9 mouse cellular contexts compared by ENCODE assay signal in genomic region chr5:134985633-134986297, GRCm38 (mm10). TPM values are rescaled to one million over a fixed set of nuclear protein-coding genes. Genes with fewer than 3 reads are reported as not detected.
A peak's percentile ranks its signal among the peaks of the same experiment; 100 is the strongest.
DNase-seq lines count a peak whose midpoint lies in the region; ATAC-seq and TF ChIP-seq lines count a peak whose summit lies in the region.
"Had no signal": no experiment of that assay in that cellular context is flagged by ENCODE, and none has a peak within 500 bp of the region (broad histone marks: within the 10 kb centered on the region; RNA-seq: fewer than 3 reads in every experiment).

Cldn3 (plus strand) TSS chr5:134986214.

- H3K9me3 ChIP-seq in forebrain, postnatal 0 days (ENCODE audit: low read length) = no peaks in the 10 kb centered on the region
- no peaks in the 10 kb centered on the region for H3K9me3 ChIP-seq in lung, embryonic 14.5 days (ENCODE audit: low read depth, low read length)

- peak; percentile 67 for ATAC-seq in forebrain, postnatal 0 days
- ATAC-seq in lung, embryonic 14.5 days (ENCODE audit: insufficient read depth) = peak; percentile 93

- peak within 1 kb of the TSS; percentile 85 for H3K9ac ChIP-seq in liver, adult 2 months (ENCODE audit: low read depth, low read length)
- H3K9ac ChIP-seq in forebrain, postnatal 0 days = peak within 1 kb of the TSS; percentile 46
- peak within 1 kb of the TSS; percentile 76 for H3K9ac ChIP-seq in lung, embryonic 14.5 days

- H3K27ac ChIP-seq in liver, adult 2 months (replicated peaks; ENCODE audit: insufficient read depth, low read depth, low read length) = peak within 1 kb of the TSS; percentile 84
- peak within 1 kb of the TSS; percentile 67 for H3K27ac ChIP-seq in forebrain, postnatal 0 days (ENCODE audit: low read depth, low read length)
- H3K27ac ChIP-seq in lung, embryonic 14.5 days (ENCODE audit: low read depth) = peak within 1 kb of the TSS; percentile 95
- H3K27ac ChIP-seq: macrophage had no signal

- peak; percentile 99 for TF ChIP-seq POLR2A in liver, adult 2 months (IDR thresholded peaks at IDR 0.05; ENCODE audit: extremely low read depth, insufficient read depth, low read length)

- DNase-seq in liver, adult 2 months (ENCODE audit: extremely low read depth, low read depth, low spot score) = peak; percentile 99
- DNase-seq in liver = no peak
- peak; percentile 48 for DNase-seq in forebrain, postnatal 0 days
- DNase-seq in kidney, adult 18-20 months = peak; percentile 79
- DNase-seq in lung, embryonic 14.5 days = peak; percentile 82
- peak; percentile 62 for DNase-seq in ovary, postnatal 36 days (ENCODE audit: low spot score)
- DNase-seq in c-Kit-positive CD71-positive TER-119-positive erythroid progenitor cells, embryonic 14.5 days (ENCODE audit: low spot score) = no peak
- DNase-seq in spleen, adult 18-20 months = no peak

- no peak for TF ChIP-seq CTCF in liver, adult 2 months (IDR thresholded peaks at IDR 0.05; ENCODE audit: low read depth, low read length)
- TF ChIP-seq CTCF in forebrain, postnatal 0 days (IDR thresholded peaks at IDR 0.05; ENCODE audit: low read depth) = no peak
- TF ChIP-seq CTCF in lung, embryonic 14.5 days (IDR thresholded peaks at IDR 0.05; ENCODE audit: low read depth) = no peak

- peak within 1 kb of the TSS; percentile 94 for H3K4me3 ChIP-seq in liver, adult 2 months (ENCODE audit: insufficient read depth, low read depth, low read length)
- H3K4me3 ChIP-seq in forebrain, postnatal 0 days (ENCODE audit: low read depth, low read length) = peak within 1 kb of the TSS; percentile 31
- H3K4me3 ChIP-seq in lung, embryonic 14.5 days (ENCODE audit: low read depth, low read length) = peak within 1 kb of the TSS; percentile 52

- peaks cover 17% of the 10 kb centered on the region; the same call in 1 of the 2 replicates for H3K79me2 ChIP-seq in liver, adult 2 months (ENCODE audit: control insufficient read depth, insufficient read depth, low read length)

- peak within 1 kb of the TSS; percentile 42 for H3K4me2 ChIP-seq in forebrain, postnatal 0 days (ENCODE audit: low read depth)
- peak within 1 kb of the TSS; percentile 62 for H3K4me2 ChIP-seq in lung, embryonic 14.5 days

- H3K27me3 ChIP-seq in liver, adult 2 months (ENCODE audit: control insufficient read depth, insufficient read depth, low read length) = no peaks in the 10 kb centered on the region
- H3K27me3 ChIP-seq in forebrain, postnatal 0 days (ENCODE audit: insufficient read depth, low read length) = peaks cover 31% of the 10 kb centered on the region
- peaks cover 39% of the 10 kb centered on the region for H3K27me3 ChIP-seq in lung, embryonic 14.5 days (ENCODE audit: insufficient read depth, low read length)

- no peaks in the 10 kb centered on the region for H3K36me3 ChIP-seq in liver, adult 2 months (ENCODE audit: control insufficient read depth, insufficient read depth, low read length)
- H3K36me3 ChIP-seq in forebrain, postnatal 0 days (ENCODE audit: insufficient read depth) = no peaks in the 10 kb centered on the region
- H3K36me3 ChIP-seq in lung, embryonic 14.5 days (ENCODE audit: insufficient read depth) = no peaks in the 10 kb centered on the region

- peaks cover 26% of the 10 kb centered on the region for H3K4me1 ChIP-seq in liver, adult 2 months (ENCODE audit: control insufficient read depth, insufficient read depth, low read length)
- H3K4me1 ChIP-seq in forebrain, postnatal 0 days (ENCODE audit: insufficient read depth) = peaks cover 4% of the 10 kb centered on the region; the same call in 1 of the 2 replicates
- no peaks in the 10 kb centered on the region for H3K4me1 ChIP-seq in lung, embryonic 14.5 days (ENCODE audit: insufficient read depth)

- 2% methylated on average over 25 of the region's 25 CpGs for WGBS in liver, adult 2 months
- 2% methylated on average over 25 of the region's 25 CpGs for WGBS in forebrain, postnatal 0 days
- under 1% methylated on average over 25 of the region's 25 CpGs for WGBS in lung, embryonic 14.5 days

RNA-seq across cellular contexts. Expression of gene Cldn3, which starts in this region (rescaled TPM):
- 49.9 and 86.6 TPM in 2 replicates for total RNA-seq in liver, adult 2 months (2014; rRNA removed)
- polyA plus RNA-seq in liver, adult 2 months (2012; rRNA removed) = 290 and 291 TPM in 2 replicates
- 5.5 and 8.8 TPM in 2 replicates for total RNA-seq in forebrain, postnatal 0 days (2014; rRNA removed)
- 10.6 and 10.9 TPM in 2 replicates for polyA plus RNA-seq in forebrain, postnatal 0 days (2015; fragmentation: Nextera tagmentation; extraction: Ambion mirVana)
- 137 and 139 TPM in 2 replicates for polyA plus RNA-seq in lung, embryonic 14.5 days (2014; fragmentation: Nextera tagmentation; extraction: Ambion mirVana)
- polyA plus RNA-seq: macrophage had no signal

Comparison
In these comparisons a context has a peak if more than half of its experiments do, and no peak if none do; other contexts are left out.
1. RNA of gene Cldn3 (polyA plus RNA-seq): 290 to 291 TPM in liver, adult 2 months and 137 to 139 TPM in lung, embryonic 14.5 days; 10.6 to 10.9 TPM in forebrain, postnatal 0 days; every median in the first group is over 10 times any median in the second.
2. DNase-seq: peak in liver, adult 2 months (single experiment), forebrain, postnatal 0 days (single experiment), kidney, adult 18-20 months (single experiment), lung, embryonic 14.5 days (single experiment) and ovary, postnatal 36 days (single experiment); none in liver (single experiment), c-Kit-positive CD71-positive TER-119-positive erythroid progenitor cells, embryonic 14.5 days (single experiment) and spleen, adult 18-20 months (0 of 2).
3. H3K4me3 ChIP-seq: peak in every context shown above with its lines; median percentile 94 in liver, adult 2 months; 52 in lung, embryonic 14.5 days; 31 in forebrain, postnatal 0 days.
4. Peak in every context shown above with its lines, with median percentiles within 50 percentile points of each other: H3K27ac ChIP-seq and H3K9ac ChIP-seq.